ENCODE assay signal across 17 mouse cellular contexts in the genomic region with DNA sequence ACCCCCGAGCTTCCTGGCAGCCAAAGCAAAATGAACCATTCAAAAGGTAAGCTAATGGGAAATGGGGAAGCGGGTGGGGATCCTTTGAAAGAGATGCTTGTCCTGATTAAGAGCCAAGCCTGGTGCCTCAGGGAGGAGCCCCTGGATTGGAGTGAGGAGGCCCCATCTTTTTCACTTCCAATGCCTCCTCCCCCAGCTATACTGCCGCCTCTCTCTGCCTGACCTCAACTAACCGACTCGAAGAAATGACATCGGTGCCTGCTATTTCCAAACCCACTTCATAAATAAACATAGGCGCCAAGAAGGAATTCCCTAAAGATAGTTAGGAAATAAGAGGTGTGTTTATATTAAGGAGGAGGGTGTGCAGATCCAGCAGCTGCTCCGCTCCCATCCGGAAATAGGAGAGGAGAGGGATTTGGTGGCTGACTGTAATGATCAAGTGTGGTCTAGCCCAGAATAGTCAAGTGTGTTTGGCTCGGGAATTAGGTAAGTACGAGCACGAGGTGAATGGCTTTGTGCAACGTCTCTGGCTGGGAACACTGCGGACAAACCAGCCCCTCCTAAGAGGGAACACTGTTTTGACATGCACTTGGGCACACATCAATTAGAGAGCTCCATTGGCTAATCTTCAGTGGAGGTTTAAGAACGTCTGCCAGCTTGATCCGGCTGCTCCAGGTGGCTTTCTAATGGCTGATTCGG.
A peak's percentile ranks its signal among the peaks of the same experiment; 100 is the strongest.
DNase-seq lines count a peak whose midpoint lies in the region; ATAC-seq and TF ChIP-seq lines count a peak whose summit lies in the region.
"Had no signal": no experiment of that assay in that cellular context is flagged by ENCODE, and none has a peak within 500 bp of the region (broad histone marks: within the 10 kb centered on the region; RNA-seq: fewer than 3 reads in every experiment).

No protein-coding gene starts in this region.

- intact Hi-C loops in left cerebral cortex, postnatal 10 days (cut with DNase I): no loop called here

- peaks cover 56% of the 10 kb centered on the region for H3K27me3 ChIP-seq in heart, embryonic 13.5 days (replicated peaks)
- peaks cover 33% of the 10 kb centered on the region for H3K27me3 ChIP-seq in heart, embryonic 12.5 days (replicated peaks)
- H3K27me3 ChIP-seq in embryonic facial prominence, embryonic 13.5 days: no peaks in the 10 kb centered on the region
- 0 out of 2 replicates have a peak, but pooled peaks cover 3% of the 10 kb centered on the region for H3K27me3 ChIP-seq in lung, postnatal 0 days (replicated peaks; ENCODE audit: insufficient read depth, low read length)
- H3K27me3 ChIP-seq: CH12.LX had no signal

- no peak overlapping the region for H3K4me3 ChIP-seq in heart, embryonic 13.5 days
- H3K4me3 ChIP-seq in heart, embryonic 12.5 days: no peak overlapping the region
- H3K4me3 ChIP-seq in brown adipose tissue, adult 24 weeks (ENCODE audit: insufficient read depth, low read depth, low read length): no peak overlapping the region
- no peak overlapping the region for H3K4me3 ChIP-seq in embryonic facial prominence, embryonic 13.5 days
- H3K4me3 ChIP-seq in lung, postnatal 0 days (ENCODE audit: low read depth, low read length): no peak overlapping the region
- H3K4me3 ChIP-seq: erythroblast, embryonic 14.5 days; gastrocnemius, adult 2 months; megakaryocyte, embryonic 14.5 days had no signal

- H3K27ac ChIP-seq in heart, embryonic 13.5 days (replicated peaks): no peak overlapping the region
- H3K27ac ChIP-seq in heart, embryonic 12.5 days (ENCODE audit: poor library complexity, severe bottlenecking): no peak overlapping the region
- H3K27ac ChIP-seq in brown adipose tissue, adult 24 weeks (replicated peaks; ENCODE audit: low read depth, low read length): peak overlapping the region; percentile 26; the same call in 1 of the 2 replicates
- 0 out of 2 replicates have a peak overlapping the region, but pooled peaks have one; percentile 60 for H3K27ac ChIP-seq in embryonic facial prominence, embryonic 13.5 days
- H3K27ac ChIP-seq in lung, postnatal 0 days (ENCODE audit: low read length): no peak overlapping the region
- H3K27ac ChIP-seq: gastrocnemius, adult 2 months had no signal

- WGBS in heart, embryonic 13.5 days: 39% methylated on average over 17 of the region's 17 CpGs
- 37% methylated on average over 17 of the region's 17 CpGs for WGBS in heart, embryonic 12.5 days
- WGBS in embryonic facial prominence, embryonic 13.5 days: 39% methylated on average over 17 of the region's 17 CpGs
- WGBS in lung, postnatal 0 days: 12% methylated on average over 17 of the region's 17 CpGs

- peak; percentile 84 for DNase-seq in lung, postnatal 0 days (ENCODE audit: low spot score)
- no peak for DNase-seq in left cerebral cortex, postnatal 10 days (ENCODE audit: extremely low spot score in 1 of 2, low spot score in 2 of 2)
- no peak for DNase-seq in layer of hippocampus, adult 8-10 months (ENCODE audit: low spot score in 2 of 2)
- DNase-seq in cerebellum, adult 8-10 months: no peak
- DNase-seq: cerebellum, postnatal 10 days; gastrocnemius, adult 2 months; layer of hippocampus, adult 9-11 months; liver; spleen, adult 18-20 months had no signal

- H3K9me3 ChIP-seq in heart, embryonic 13.5 days: no peaks in the 10 kb centered on the region
- no peaks in the 10 kb centered on the region for H3K9me3 ChIP-seq in heart, embryonic 12.5 days (replicated peaks)
- H3K9me3 ChIP-seq in embryonic facial prominence, embryonic 13.5 days: no peaks in the 10 kb centered on the region
- no peaks in the 10 kb centered on the region for H3K9me3 ChIP-seq in lung, postnatal 0 days (ENCODE audit: low read length)

- ATAC-seq in heart, embryonic 13.5 days (ENCODE audit: extremely low read depth, insufficient number of reproducible peaks, low FRiP score, low TSS enrichment): no peak
- ATAC-seq in heart, embryonic 12.5 days (ENCODE audit: insufficient number of reproducible peaks, low FRiP score): no peak
- no peak for ATAC-seq in embryonic facial prominence, embryonic 13.5 days (ENCODE audit: insufficient number of reproducible peaks, insufficient read depth, low FRiP score, low TSS enrichment, low read depth)
- ATAC-seq in lung, postnatal 0 days: peak; percentile 89
- ATAC-seq: inflammation-experienced regulatory T-cells, adult 6 months had no signal

- TF ChIP-seq CTCF in lung, postnatal 0 days (IDR thresholded peaks at IDR 0.05): no peak

- H3K4me1 ChIP-seq in heart, embryonic 13.5 days: peaks cover 12% of the 10 kb centered on the region
- H3K4me1 ChIP-seq in heart, embryonic 12.5 days (replicated peaks): peaks cover 7% of the 10 kb centered on the region
- peaks cover 3% of the 10 kb centered on the region; the same call in 1 of the 2 replicates for H3K4me1 ChIP-seq in brown adipose tissue, adult 24 weeks (ENCODE audit: control insufficient read depth, insufficient read depth, insufficient read length, low read length)
- H3K4me1 ChIP-seq in embryonic facial prominence, embryonic 13.5 days: peaks cover 31% of the 10 kb centered on the region
- H3K4me1 ChIP-seq in lung, postnatal 0 days (ENCODE audit: insufficient read depth, low read depth, low read length): 0 out of 2 replicates have a peak, but pooled peaks cover 5% of the 10 kb centered on the region
- H3K4me1 ChIP-seq: megakaryocyte, embryonic 14.5 days had no signal

- peak overlapping the region; percentile 11; the same call in 1 of the 2 replicates for H3K4me2 ChIP-seq in heart, embryonic 13.5 days
- no peak overlapping the region; the same call in 1 of the 2 replicates for H3K4me2 ChIP-seq in heart, embryonic 12.5 days
- 0 out of 2 replicates have a peak overlapping the region, but pooled peaks have one; percentile 30 for H3K4me2 ChIP-seq in embryonic facial prominence, embryonic 13.5 days
- H3K4me2 ChIP-seq in lung, postnatal 0 days (replicated peaks; ENCODE audit: low read depth, low read length): no peak overlapping the region

- H3K9ac ChIP-seq in heart, embryonic 13.5 days: no peak overlapping the region
- H3K9ac ChIP-seq in heart, embryonic 12.5 days: no peak overlapping the region
- no peak overlapping the region for H3K9ac ChIP-seq in embryonic facial prominence, embryonic 13.5 days
- H3K9ac ChIP-seq in lung, postnatal 0 days (replicated peaks; ENCODE audit: low read depth): no peak overlapping the region

- no peaks in the 10 kb centered on the region for H3K36me3 ChIP-seq in heart, embryonic 13.5 days
- no peaks in the 10 kb centered on the region for H3K36me3 ChIP-seq in heart, embryonic 12.5 days
- H3K36me3 ChIP-seq in embryonic facial prominence, embryonic 13.5 days: no peaks in the 10 kb centered on the region
- no peaks in the 10 kb centered on the region for H3K36me3 ChIP-seq in lung, postnatal 0 days (ENCODE audit: insufficient read depth, low read length)

- no peak; the same call in 1 of the 2 replicates for TF ChIP-seq EP300 in lung, postnatal 0 days (IDR thresholded peaks at IDR 0.05)

Comparison
In these comparisons a context has a peak if more than half of its experiments do, and no peak if none do; other contexts are left out.
1. H3K4me2 ChIP-seq: peak in heart, embryonic 13.5 days (single experiment) and embryonic facial prominence, embryonic 13.5 days (single experiment); none in heart, embryonic 12.5 days (single experiment) and lung, postnatal 0 days (single experiment).
2. H3K27ac ChIP-seq: peak in brown adipose tissue, adult 24 weeks (single experiment) and embryonic facial prominence, embryonic 13.5 days (single experiment); none in heart, embryonic 13.5 days (single experiment), heart, embryonic 12.5 days (single experiment) and lung, postnatal 0 days (single experiment).